Mouse (Mus musculus): ENCODE results near the gene Gm20835.
"Not testable (repeated sequence)": the region's sequence is repeated elsewhere in the genome, so short reads cannot be mapped to it uniquely, and the experiment has no call there.

Gene Gm20835

GRCm38 (mm10) chrY:36735190-36735589 is at the start of gene Gm20835:
Gene Gm20835, minus strand, starts transcription at chrY:36735290.
- DNase-seq (ENCODE audit: low spot score) = not testable (repeated sequence)

Measured in retina, embryonic 14.5 days (tissue).